Mouse (Mus musculus) CH12.LX (cell line): ENCODE data around the gene Emc10.

ENCODE experiments used
- CTCF ChIP-seq, 2 experiments: IDR thresholded peaks in 1 of 2; conservative IDR thresholded peaks in 1 of 2; 2 replicates each; pipeline ENCODE4 v1.5.1; 2011 to 2012; ENCODE audit warnings: low read depth in 2 of 2, low read length in 2 of 2, improper control_type of control experiment in 1 of 2, inconsistent platforms in 1 of 2, mild to moderate bottlenecking in 1 of 2, moderate library complexity in 1 of 2
- EP300 ChIP-seq: IDR thresholded peaks from 2 replicates; pipeline ENCODE4 v1.6.1; 2011; ENCODE audit warnings: low read length, improper control_type of control experiment
- GABPA ChIP-seq: IDR thresholded peaks from 2 replicates; pipeline ENCODE4 v1.6.1; 2012; ENCODE audit warnings: low read depth, low read length, improper control_type of control experiment, inconsistent platforms; ENCODE audit not compliant: insufficient replicate concordance
- POLR2A ChIP-seq: IDR thresholded peaks from 2 replicates; pipeline ENCODE4 v1.6.1; 2011; ENCODE audit warnings: low read depth, mild to moderate bottlenecking, improper control_type of control experiment, low read length
- TCF12 ChIP-seq: IDR thresholded peaks from 2 replicates; pipeline ENCODE4 v1.6.1; 2014; ENCODE audit warnings: low read depth, mild to moderate bottlenecking, inconsistent platforms, low read length, improper control_type of control experiment
- ZC3H11A ChIP-seq: IDR thresholded peaks from 2 replicates; pipeline ENCODE4 v1.6.1; 2012; ENCODE audit warnings: low read depth, mild to moderate bottlenecking, inconsistent platforms, low read length, improper control_type of control experiment

DNA sequence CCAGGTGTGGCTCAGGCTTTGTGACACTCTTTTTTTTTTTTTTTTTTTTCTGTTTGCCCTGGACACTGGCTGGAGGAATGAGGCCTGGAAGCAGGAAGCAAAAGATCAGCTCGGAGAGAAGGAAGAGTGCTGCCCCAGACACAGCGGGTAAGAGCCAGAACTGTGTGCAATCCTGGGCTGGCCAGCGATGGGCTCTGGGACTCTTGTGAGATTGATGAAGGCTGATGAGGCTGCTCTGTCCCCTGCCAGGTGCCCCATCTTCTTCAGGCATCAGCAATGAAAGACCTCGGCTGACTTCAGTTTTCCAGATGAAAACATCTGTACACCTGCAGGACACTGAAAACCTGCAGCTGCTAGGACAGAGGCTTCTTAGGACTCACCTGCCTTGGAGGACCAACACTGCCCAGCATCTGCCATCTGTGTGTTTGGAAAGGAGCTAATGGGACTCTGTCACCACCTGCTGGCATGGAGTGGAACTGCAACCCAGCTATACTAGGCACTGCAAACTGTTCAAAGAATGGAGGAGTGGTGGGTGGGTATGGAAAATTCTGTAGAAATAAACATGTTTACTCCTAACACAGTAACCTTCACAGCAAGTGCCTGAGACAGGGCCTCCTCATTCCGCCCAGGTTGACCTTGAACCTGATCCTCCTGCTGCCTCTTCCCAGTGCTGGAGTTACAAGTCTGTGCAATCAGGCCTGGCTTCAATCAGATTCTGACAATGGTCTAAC is 11.3 kb downstream of the Emc10 start:
- TF ChIP-seq CTCF (conservative IDR thresholded peaks at IDR 0.05 in 1 of 2, IDR thresholded peaks at IDR 0.05 in 1 of 2; ENCODE audit: low read depth in 2 of 2, low read length in 2 of 2) (peak; percentile 97 to 100), POLR2A (no peak), GABPA (no peak), TCF12 (no peak), ZC3H11A (peak; percentile 62), EP300 (no peak)
